Mouse (Mus musculus) adipose tissue, adult 10 weeks (tissue): ENCODE results near the gene Camkk1. TPM values are rescaled to one million over a fixed set of nuclear protein-coding genes. Genes with fewer than 3 reads are reported as not detected.

Experiments
- polyA plus RNA-seq: library from polyadenylated mRNA; stranded (reverse); fragments of 350-450 nt; fragmentation: Illumina TruSeq; extraction: RNeasy Lipid Tissue Mini Kit (QIAGEN cat#74804); gene quantifications from one replicate; pipeline ENCODE4 v1.2.3, GENCODE M21; 2014; ENCODE audit warnings: low read depth, low replicate concordance

Gene Camkk1
- 5.9 TPM for polyA plus RNA-seq

DNA sequence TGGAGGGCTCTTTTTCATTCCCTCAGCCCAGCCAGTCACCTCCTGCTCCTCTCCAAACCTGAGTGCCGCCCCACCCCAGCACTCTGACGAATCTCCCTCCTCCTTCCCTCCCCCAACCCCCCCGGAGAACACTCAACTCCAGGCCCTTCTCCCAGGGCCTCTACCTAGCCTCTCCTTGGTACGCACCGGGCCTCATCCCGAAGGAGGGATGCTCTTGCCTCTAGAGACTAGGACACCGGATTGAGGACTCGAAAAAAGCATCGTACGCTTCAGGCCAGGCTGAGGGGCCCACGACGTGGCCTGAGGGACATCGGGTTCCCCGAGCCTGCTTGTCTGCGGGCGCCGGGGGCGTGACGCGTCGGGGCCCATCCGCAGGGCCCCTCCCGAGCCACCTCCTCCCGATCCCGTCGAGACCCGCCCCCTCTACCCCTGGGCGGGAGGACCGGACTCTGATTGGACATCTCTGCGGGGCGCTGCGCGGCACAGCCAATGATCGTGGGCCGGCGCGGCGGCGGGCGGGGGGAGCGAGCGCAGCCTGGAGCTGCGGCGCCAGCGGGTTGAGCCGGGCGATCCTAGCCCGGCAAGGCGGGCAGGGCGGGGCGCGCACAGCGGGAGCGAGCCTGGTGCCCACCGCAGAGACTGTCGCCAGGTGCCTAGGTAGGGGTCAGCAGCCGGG, at the start of gene Camkk1:
Camkk1 (plus strand) TSS at position 538 of the 676 bp plus-strand sequence.

DNA sequence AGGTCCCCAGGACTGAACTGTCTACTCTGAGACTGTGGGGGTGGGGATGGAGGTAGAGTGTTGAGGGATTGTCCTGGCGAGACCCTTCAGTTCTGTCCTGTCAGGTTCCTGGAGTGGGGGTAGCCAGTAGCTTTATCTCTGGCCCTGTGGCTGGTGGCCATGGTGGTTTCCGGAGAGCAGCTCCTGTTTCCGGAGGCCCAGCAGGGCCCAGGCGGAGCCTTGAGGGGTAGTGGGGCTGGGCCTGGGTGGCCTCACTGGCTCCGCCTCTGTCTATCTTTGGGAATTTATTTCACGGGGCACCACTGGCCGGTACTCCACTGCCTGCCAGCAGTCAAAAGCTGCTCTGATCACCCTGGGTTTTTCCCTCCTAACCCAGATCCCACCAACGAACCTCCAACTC, 20.0 kb upstream of the Camkk1 start, which contains the start of gene P2rx1:
P2rx1 (plus strand) TSS at position 333 of the 400 bp plus-strand sequence.

GRCm38 (mm10) chr11:73047542-73047996, 28.8 kb downstream of the Camkk1 start, which contains the start of gene Ncbp3:
Ncbp3 (plus strand) TSS chr11:73047783.

DNA sequence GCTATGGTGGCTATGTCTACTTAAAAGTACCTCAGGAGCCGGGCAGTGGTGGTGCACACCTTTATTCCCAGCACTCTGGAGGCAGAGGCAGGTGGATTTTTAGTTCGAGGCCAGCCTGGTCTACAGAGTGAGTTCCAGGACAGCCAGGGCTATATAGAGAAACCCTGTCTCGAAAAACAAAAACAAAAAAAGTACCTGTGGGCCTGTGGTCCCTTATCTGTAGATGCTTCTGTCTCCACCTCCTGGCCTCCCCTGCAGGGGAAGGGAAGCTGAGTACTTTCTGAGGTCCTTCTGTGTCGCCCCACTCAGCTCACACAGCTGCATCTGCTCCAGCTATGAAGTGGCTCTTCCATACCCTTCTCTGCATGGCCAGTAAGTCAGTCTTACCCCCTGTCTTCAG, 71.5 kb downstream of the Camkk1 start, which contains the start of gene Itgae:
Itgae (plus strand) TSS at position 301 of the 400 bp plus-strand sequence.

Other genes starting within 250 kb of the Camkk1 start
- 12.0 TPM for gene Cyb5d2, start 222.9 kb upstream of the Camkk1 start, polyA plus RNA-seq
- 21.9 TPM for gene Zzef1, start 222.8 kb upstream of the Camkk1 start, polyA plus RNA-seq
- gene Atp2a3, start 57.8 kb upstream of the Camkk1 start, polyA plus RNA-seq: 15.2 TPM
- gene P2rx1, start 19.9 kb upstream of the Camkk1 start, polyA plus RNA-seq: 2.7 TPM
- 5.2 TPM for gene Ncbp3, start 28.8 kb downstream of the Camkk1 start, polyA plus RNA-seq
- gene Itgae, start 71.6 kb downstream of the Camkk1 start, polyA plus RNA-seq: 9.3 TPM
- 10.4 TPM for gene Haspin, start 119.3 kb downstream of the Camkk1 start, polyA plus RNA-seq
- 1.6 TPM for gene P2rx5, start 141.4 kb downstream of the Camkk1 start, polyA plus RNA-seq
- 44.9 TPM for gene Emc6, start 158.0 kb downstream of the Camkk1 start, polyA plus RNA-seq
- 64.3 TPM for gene Tax1bp3, start 158.1 kb downstream of the Camkk1 start, polyA plus RNA-seq
- 20.0 TPM for gene Ctns, start 180.0 kb downstream of the Camkk1 start, polyA plus RNA-seq
- 11.0 TPM for gene Shpk, start 180.5 kb downstream of the Camkk1 start, polyA plus RNA-seq
- 1.3 TPM for gene Trpv1, start 215.3 kb downstream of the Camkk1 start, polyA plus RNA-seq
- 0.46 TPM for gene Trpv3, start 248.4 kb downstream of the Camkk1 start, polyA plus RNA-seq